In genomic region chr13:24565230-24565949, GRCm38 (mm10) we compare ENCODE assay signal across 7 mouse cellular contexts. TPM values are rescaled to one million over a fixed set of nuclear protein-coding genes. Genes with fewer than 3 reads are reported as not detected.
A peak's percentile ranks its signal among the peaks of the same experiment; 100 is the strongest.
DNase-seq lines count a peak whose midpoint lies in the region; ATAC-seq and TF ChIP-seq lines count a peak whose summit lies in the region.

No protein-coding gene starts in this region.

- no peaks in the 10 kb centered on the region for H3K9me3 ChIP-seq in embryonic facial prominence, embryonic 13.5 days
- H3K9me3 ChIP-seq in liver, embryonic 13.5 days (replicated peaks): no peaks in the 10 kb centered on the region

- peak overlapping the region; percentile 80 for H3K27ac ChIP-seq in embryonic facial prominence, embryonic 13.5 days
- peak overlapping the region; percentile 45; the same call in 1 of the 2 replicates for H3K27ac ChIP-seq in liver, embryonic 13.5 days
- H3K27ac ChIP-seq in layer of hippocampus, adult 2 months: no peak overlapping the region

- peak; percentile 62 for ATAC-seq in embryonic facial prominence, embryonic 13.5 days (ENCODE audit: insufficient number of reproducible peaks, insufficient read depth, low FRiP score, low TSS enrichment, low read depth)
- peak; percentile 57 for ATAC-seq in liver, embryonic 13.5 days (ENCODE audit: low read depth)
- no peak for ATAC-seq in granulocyte monocyte progenitor cell, adult 5-6 weeks (replicated peaks; ENCODE audit: poor library complexity, severe bottlenecking)

- H3K9ac ChIP-seq in embryonic facial prominence, embryonic 13.5 days: no peak overlapping the region
- no peak overlapping the region for H3K9ac ChIP-seq in liver, embryonic 13.5 days

- peak; percentile 42 for DNase-seq in ZHBTc4 (ENCODE audit: low read depth, low spot score)
- DNase-seq in heart, postnatal 14 days: peak; percentile 21 to 50
- no peak for DNase-seq in liver, embryonic 13.5 days
- peak; percentile 18 for DNase-seq in skeletal muscle tissue, adult 2 months (ENCODE audit: low read depth, low spot score)
- no peak for DNase-seq in layer of hippocampus, adult 2 months (ENCODE audit: low spot score in 2 of 2)

- TF ChIP-seq CTCF in layer of hippocampus, adult 2 months (conservative IDR thresholded peaks at IDR 0.05): no peak

- H3K36me3 ChIP-seq in embryonic facial prominence, embryonic 13.5 days: no peaks in the 10 kb centered on the region
- no peaks in the 10 kb centered on the region for H3K36me3 ChIP-seq in liver, embryonic 13.5 days

- no peaks in the 10 kb centered on the region for H3K27me3 ChIP-seq in embryonic facial prominence, embryonic 13.5 days
- no peaks in the 10 kb centered on the region for H3K27me3 ChIP-seq in liver, embryonic 13.5 days

- peaks cover 19% of the 10 kb centered on the region for H3K4me1 ChIP-seq in embryonic facial prominence, embryonic 13.5 days
- peaks cover 21% of the 10 kb centered on the region for H3K4me1 ChIP-seq in liver, embryonic 13.5 days (replicated peaks)

- intact Hi-C loops in heart, postnatal 14 days (cut with DNase I): loop anchor here (5.0 kb wide), 1 partner anchor 52 kb away; no protein-coding TSS in a partner anchor

- no peak overlapping the region for H3K4me2 ChIP-seq in embryonic facial prominence, embryonic 13.5 days
- no peak overlapping the region for H3K4me2 ChIP-seq in liver, embryonic 13.5 days

- WGBS in embryonic facial prominence, embryonic 13.5 days: 31% methylated on average over 8 of the region's 8 CpGs
- WGBS in liver, embryonic 13.5 days (ENCODE audit: insufficient replicate concordance): 39% methylated on average over 8 of the region's 8 CpGs

- no peak overlapping the region for H3K4me3 ChIP-seq in embryonic facial prominence, embryonic 13.5 days
- H3K4me3 ChIP-seq in liver, embryonic 13.5 days (replicated peaks): no peak overlapping the region
- H3K4me3 ChIP-seq in layer of hippocampus, adult 2 months: no peak overlapping the region

RNA-seq across cellular contexts. Expression of gene Ripor2, which starts 16.6 kb away (rescaled TPM):
- 5.9 and 7.1 TPM in 2 replicates for polyA plus RNA-seq in embryonic facial prominence, embryonic 13.5 days (2015; fragmentation: Nextera tagmentation; extraction: Ambion mirVana)
- 1 to 10 TPM; 8.9 to 9.2 TPM for total RNA-seq in heart, postnatal 14 days (2021)
- polyA plus RNA-seq in liver, embryonic 13.5 days (2015; fragmentation: Nextera tagmentation; extraction: Ambion mirVana): 3.9 and 4.9 TPM in 2 replicates
- total RNA-seq in granulocyte monocyte progenitor cell, adult 5-6 weeks (2014; fragmentation: Nextera tagmentation): 41.1 and 65.7 TPM in 2 replicates
- 27.8 and 33.5 TPM in 2 replicates for total RNA-seq in granulocyte monocyte progenitor cell, adult 5-6 weeks (2017)
- 10 to 100 TPM; 72.0 to 77.6 TPM for total RNA-seq in layer of hippocampus, adult 2 months (2021)

Comparison
In these comparisons a context has a peak if more than half of its experiments do, and no peak if none do; other contexts are left out.
1. DNase-seq: peak in ZHBTc4 (single experiment), heart, postnatal 14 days (2 of 2) and skeletal muscle tissue, adult 2 months (single experiment); none in liver, embryonic 13.5 days (single experiment) and layer of hippocampus, adult 2 months (0 of 2).